Mouse (Mus musculus) E14TG2a.4 (cell line): ENCODE measurements around the gene Ces1e.
"Not testable (repeated sequence)": the region's sequence is repeated elsewhere in the genome, so short reads cannot be mapped to it uniquely, and the experiment has no call there.

Experiments used
- H3K27me3 ChIP-seq: 2 replicates; pipeline ENCODE4 v1.6.1; 2014; ENCODE audit warnings: low read length, control low read depth; ENCODE audit not compliant: insufficient read depth
- H3K36me3 ChIP-seq: 2 replicates; pipeline ENCODE4 v1.6.1; 2014; ENCODE audit warnings: low read length, control low read depth; ENCODE audit not compliant: insufficient read depth
- H3K4me1 ChIP-seq: replicated peaks from 2 replicates; pipeline ENCODE4 v1.6.1; 2014; ENCODE audit warnings: low read depth, low read length, control low read depth
- H3K4me3 ChIP-seq: replicated peaks from 2 replicates; pipeline ENCODE4 v1.5.1; 2014; ENCODE audit warnings: mild to moderate bottlenecking, low read length
- H3K9me3 ChIP-seq: 2 replicates; pipeline ENCODE4 v1.6.1; 2014; ENCODE audit warnings: low read length, control low read depth
- CTCF ChIP-seq: conservative IDR thresholded peaks from 2 replicates; pipeline ENCODE4 v1.5.1; 2014; ENCODE audit warnings: low read length
- NANOG ChIP-seq: IDR thresholded peaks from 2 replicates; pipeline ENCODE4 v1.6.1; 2014; ENCODE audit warnings: borderline replicate concordance, low read length, mixed read lengths
- POU5F1 ChIP-seq: IDR thresholded peaks from 2 replicates; pipeline ENCODE4 v1.6.1; 2014; ENCODE audit warnings: low read length, borderline replicate concordance

Ces1e gene

GRCm38 (mm10) chr8:93235681-93236080, 6.3 kb upstream of the Ces1e start:
- Histone ChIP-seq H3K9me3 (peaks cover 22% of the 10 kb centered on the region), H3K27me3 (no peaks in the 10 kb centered on the region), H3K4me3 (no peak overlapping the region), H3K36me3 (no peaks in the 10 kb centered on the region), H3K4me1 (no peaks in the 10 kb centered on the region)
- TF ChIP-seq CTCF (no peak), NANOG (no peak), POU5F1 (no peak)

GRCm38 (mm10) chr8:93234706-93235105, 5.3 kb upstream of the Ces1e start:
- Histone ChIP-seq H3K4me1 (no peaks in the 10 kb centered on the region), H3K27me3 (no peaks in the 10 kb centered on the region), H3K36me3 (no peaks in the 10 kb centered on the region), H3K9me3 (peaks cover 22% of the 10 kb centered on the region), H3K4me3 (no peak overlapping the region)
- TF ChIP-seq POU5F1 (no peak), CTCF (no peak), NANOG (no peak)

- no peak overlapping the region for H3K4me3 ChIP-seq
- no peaks in the 10 kb centered on the region for H3K27me3 ChIP-seq
- no peaks in the 10 kb centered on the region for H3K4me1 ChIP-seq
These were observed 4.6 kb upstream of the Ces1e start for GRCm38 (mm10) chr8:93234068-93234467.

GRCm38 (mm10) chr8:93228673-93229370, 597 bp downstream of the Ces1e start:
- H3K4me1 ChIP-seq, result no peaks in the 10 kb centered on the region
- H3K9me3 ChIP-seq, result no peaks in the 10 kb centered on the region
- no peaks in the 10 kb centered on the region for H3K36me3 ChIP-seq
- H3K4me3 ChIP-seq, result no peak overlapping the region
- no peak for TF ChIP-seq POU5F1
- TF ChIP-seq NANOG, result no peak
- TF ChIP-seq CTCF, result no peak
- H3K27me3 ChIP-seq, result no peaks in the 10 kb centered on the region

More at GRCm38 (mm10) chr8:93234068-93234467, 4.6 kb upstream of the Ces1e start:
- Histone ChIP-seq H3K36me3 (no peaks in the 10 kb centered on the region), H3K9me3 (peaks cover 21% of the 10 kb centered on the region)
- no peak for TF ChIP-seq NANOG
- TF ChIP-seq POU5F1, result no peak
- no peak for TF ChIP-seq CTCF

GRCm38 (mm10) chr8:93226471-93226870, 2.9 kb downstream of the Ces1e start:
- not testable (repeated sequence) for H3K36me3 ChIP-seq, H3K9me3 ChIP-seq, H3K4me1 ChIP-seq, H3K4me3 ChIP-seq, H3K27me3 ChIP-seq

- Histone ChIP-seq H3K9me3 (no peaks in the 10 kb centered on the region), H3K27me3 (no peaks in the 10 kb centered on the region), H3K4me1 (no peaks in the 10 kb centered on the region), H3K4me3 (no peak overlapping the region), H3K36me3 (no peaks in the 10 kb centered on the region)
- no peak for TF ChIP-seq NANOG
- no peak for TF ChIP-seq POU5F1
- no peak for TF ChIP-seq CTCF
These were observed 7.5 kb downstream of the Ces1e start for GRCm38 (mm10) chr8:93221896-93222295.

- Histone ChIP-seq H3K36me3 (no peaks in the 10 kb centered on the region), H3K4me1 (no peaks in the 10 kb centered on the region), H3K27me3 (no peaks in the 10 kb centered on the region), H3K9me3 (no peaks in the 10 kb centered on the region), H3K4me3 (no peak overlapping the region)
- TF ChIP-seq CTCF (no peak), POU5F1 (no peak), NANOG (no peak)
These were observed 11.6 kb downstream of the Ces1e start for GRCm38 (mm10) chr8:93217867-93218266.

- TF ChIP-seq POU5F1 (no peak), NANOG (no peak), CTCF (no peak)
- Histone ChIP-seq H3K4me3 (no peak overlapping the region), H3K36me3 (no peaks in the 10 kb centered on the region), H3K27me3 (no peaks in the 10 kb centered on the region), H3K9me3 (no peaks in the 10 kb centered on the region), H3K4me1 (no peaks in the 10 kb centered on the region)
These were observed 12.0 kb downstream of the Ces1e start for GRCm38 (mm10) chr8:93217375-93217774.

GRCm38 (mm10) chr8:93211091-93211490, 18.3 kb downstream of the Ces1e start:
- no peak for TF ChIP-seq CTCF
- no peak for TF ChIP-seq POU5F1
- no peak for TF ChIP-seq NANOG
- Histone ChIP-seq H3K4me1 (no peaks in the 10 kb centered on the region), H3K4me3 (no peak overlapping the region), H3K9me3 (no peaks in the 10 kb centered on the region), H3K27me3 (no peaks in the 10 kb centered on the region), H3K36me3 (no peaks in the 10 kb centered on the region)

- H3K36me3 ChIP-seq, H3K27me3 ChIP-seq, H3K4me1 ChIP-seq, H3K9me3 ChIP-seq, H3K4me3 ChIP-seq: not testable (repeated sequence)
These were observed 30.3 kb downstream of the Ces1e start for GRCm38 (mm10) chr8:93199146-93199545.
